ENCODE assay signal across 34 mouse cellular contexts in genomic region chr2:77948921-77949320, GRCm38 (mm10).
"Had no signal": no experiment of that assay in that cellular context is flagged by ENCODE, and none has a peak within 500 bp of the region (broad histone marks: within the 10 kb centered on the region; RNA-seq: fewer than 3 reads in every experiment).

No protein-coding gene starts in this region.

- H3K9ac ChIP-seq: heart, embryonic 13.5 days; heart, embryonic 15.5 days; hindbrain, embryonic 12.5 days; hindbrain, embryonic 13.5 days; hindbrain, embryonic 14.5 days; hindbrain, embryonic 15.5 days; intestine, embryonic 15.5 days; kidney, embryonic 15.5 days had no signal

- H3K4me2 ChIP-seq: heart, embryonic 11.5 days; heart, embryonic 13.5 days; heart, embryonic 15.5 days; hindbrain, embryonic 12.5 days; hindbrain, embryonic 13.5 days; hindbrain, embryonic 14.5 days; hindbrain, embryonic 15.5 days; intestine, embryonic 15.5 days; kidney, embryonic 15.5 days had no signal

- H3K4me3 ChIP-seq: heart, embryonic 13.5 days; heart, embryonic 15.5 days; hindbrain, embryonic 10.5 days; hindbrain, embryonic 12.5 days; hindbrain, embryonic 13.5 days; hindbrain, embryonic 15.5 days; intestine, embryonic 15.5 days; kidney, embryonic 15.5 days; layer of hippocampus, adult 2 months; left cerebral cortex, adult 2 months had no signal

- H3K27me3 ChIP-seq: heart, embryonic 13.5 days; heart, embryonic 15.5 days; hindbrain, embryonic 12.5 days; hindbrain, embryonic 13.5 days; hindbrain, embryonic 15.5 days; intestine, embryonic 15.5 days; kidney, embryonic 15.5 days had no signal

- H3K27ac ChIP-seq: heart, embryonic 13.5 days; heart, embryonic 15.5 days; hindbrain, embryonic 10.5 days; hindbrain, embryonic 12.5 days; hindbrain, embryonic 13.5 days; hindbrain, embryonic 14.5 days; hindbrain, embryonic 15.5 days; hindbrain, postnatal 0 days; intestine, embryonic 15.5 days; kidney, embryonic 15.5 days; kidney, postnatal 0 days; layer of hippocampus, adult 2 months; left cerebral cortex, adult 2 months had no signal

- H3K36me3 ChIP-seq: heart, embryonic 13.5 days; heart, embryonic 15.5 days; hindbrain, embryonic 10.5 days; hindbrain, embryonic 12.5 days; hindbrain, embryonic 13.5 days; hindbrain, embryonic 15.5 days; intestine, embryonic 15.5 days; kidney, embryonic 15.5 days had no signal

- H3K9me3 ChIP-seq: heart, embryonic 13.5 days; heart, embryonic 15.5 days; hindbrain, embryonic 10.5 days; hindbrain, embryonic 13.5 days; hindbrain, embryonic 15.5 days; intestine, embryonic 15.5 days; kidney, embryonic 15.5 days had no signal

- ATAC-seq: hindbrain, embryonic 16.5 days; hindbrain, postnatal 0 days; inflammation-experienced regulatory T-cells, adult 6 months; intestine, embryonic 15.5 days; intestine, embryonic 16.5 days; intestine, postnatal 0 days had no signal

- DNase-seq: heart, postnatal 10 days; heart, postnatal 14 days; heart, postnatal 36 days; heart, postnatal 4 days; kidney, adult 11 months; kidney, adult 18-20 months; kidney, adult 2 months; kidney, adult 8-10 months; kidney, adult 9 months; kidney, postnatal 10 days; kidney, postnatal 14 days; kidney, postnatal 25 days; kidney, postnatal 36 days; kidney, postnatal 4 days; layer of hippocampus, adult 9-11 months; layer of hippocampus, postnatal 36 days had no signal
